Mouse (Mus musculus) ES-E14 (cell line): ENCODE data around the gene Tfdp1. TPM values are rescaled to one million over a fixed set of nuclear protein-coding genes. Genes with fewer than 3 reads are reported as not detected.

Experiments
- DNase-seq: peaks from one replicate; pipeline ENCODE4 v3.0.0-alpha.2; 2013; ENCODE audit warnings: low read depth, low spot score
- H3K27ac ChIP-seq: 2 replicates; pipeline ENCODE4 v1.5.1; 2012; ENCODE audit warnings: low read depth, mild to moderate bottlenecking, low read length, moderate library complexity, mixed read lengths; ENCODE audit not compliant: poor library complexity, insufficient read depth, severe bottlenecking
- H3K36me3 ChIP-seq: 2 replicates; pipeline ENCODE4 v1.6.1; 2012; ENCODE audit warnings: mild to moderate bottlenecking, low read length, moderate library complexity, mixed read lengths; ENCODE audit not compliant: control insufficient read depth, poor library complexity, insufficient read depth, severe bottlenecking
- H3K4me1 ChIP-seq, 2 experiments: fragments of 150-350 bp in 1 of 2; sonication (generic) in 1 of 2; 2 replicates each; pipeline ENCODE4 v1.6.1; 2012; ENCODE audit warnings: low read length in 2 of 2, mild to moderate bottlenecking in 1 of 2, mixed read lengths in 1 of 2; ENCODE audit not compliant: control insufficient read depth in 2 of 2, insufficient read depth in 2 of 2, poor library complexity in 1 of 2
- H3K4me3 ChIP-seq, 2 experiments: fragments of 150-350 bp in 1 of 2; sonication (generic) in 1 of 2; 2 replicates each; pipeline ENCODE4 v1.5.1; 2012; ENCODE audit warnings: low read length in 2 of 2, low read depth in 1 of 2, mild to moderate bottlenecking in 1 of 2, mixed read lengths in 1 of 2; ENCODE audit not compliant: insufficient read depth in 1 of 2, poor library complexity in 1 of 2, severe bottlenecking in 1 of 2
- H3K9ac ChIP-seq: 2 replicates; pipeline ENCODE4 v1.6.1; 2012; ENCODE audit warnings: low read depth, mild to moderate bottlenecking, low read length, mixed read lengths; ENCODE audit not compliant: poor library complexity, insufficient read depth, severe bottlenecking
- H3K9me3 ChIP-seq: fragments of 150-350 bp; sonication (generic); 2 replicates; pipeline ENCODE4 v1.6.1; 2012; ENCODE audit warnings: low read depth, mild to moderate bottlenecking, low read length; ENCODE audit not compliant: control insufficient read depth, insufficient read depth
- CHD2 ChIP-seq: IDR thresholded peaks from 2 replicates; pipeline ENCODE4 v1.6.1; 2014; ENCODE audit warnings: mild to moderate bottlenecking, low read depth, low read length, inconsistent platforms
- HCFC1 ChIP-seq: IDR thresholded peaks from 2 replicates; pipeline ENCODE4 v1.6.1; 2012; ENCODE audit warnings: low read length, inconsistent platforms, borderline replicate concordance; ENCODE audit not compliant: insufficient read depth
- MAFK ChIP-seq: IDR thresholded peaks from 2 replicates; pipeline ENCODE4 v1.6.1; 2014; ENCODE audit warnings: mild to moderate bottlenecking, low read depth, low read length, inconsistent platforms; ENCODE audit not compliant: insufficient read depth
- ZC3H11A ChIP-seq: IDR thresholded peaks from 2 replicates; pipeline ENCODE4 v1.6.1; 2012; ENCODE audit warnings: low read depth, mild to moderate bottlenecking, inconsistent platforms, low read length, borderline replicate concordance
- ZNF384 ChIP-seq: IDR thresholded peaks from 2 replicates; pipeline ENCODE4 v1.6.1; 2012; ENCODE audit warnings: low read depth, low read length, inconsistent platforms
- in situ Hi-C, 2 experiments: fragments of 600-800 bp; cut with MboI; formaldehyde crosslinking; loops; one replicate each; pipeline ENCODE4 v1.15.1; 2025; ENCODE audit warnings: low sequenced_read_pairs in 2 of 2, inconsistent platforms in 1 of 2; ENCODE audit not compliant: unreplicated experiment in 2 of 2
- total RNA-seq: library from RNA; depleted of rRNA; stranded (reverse); fragments of 300-350 nt; gene quantifications from 2 replicates; pipeline ENCODE4 v1.2.3, GENCODE M21; 2012

Gene Tfdp1
- total RNA-seq, 1 experiment = 110 TPM

DNA sequence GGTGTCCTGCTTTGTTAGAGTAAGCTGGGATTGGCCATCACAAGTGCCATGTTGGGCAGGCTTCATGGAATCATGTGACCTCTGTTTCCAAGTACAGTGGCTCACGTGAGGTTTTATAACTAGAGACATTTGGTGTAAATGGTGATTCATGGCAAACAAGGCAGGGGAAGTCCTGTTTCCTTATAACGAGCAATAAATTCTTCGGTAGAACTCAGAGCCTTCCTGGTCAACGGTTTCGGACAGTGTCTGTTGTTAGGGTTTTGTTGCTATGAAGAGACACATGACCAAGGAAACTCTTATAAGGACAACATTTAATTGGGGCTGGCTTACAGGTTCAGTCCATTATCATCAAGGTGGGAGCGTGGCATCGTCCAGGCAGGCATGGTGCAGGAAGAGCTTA, 37.5 kb upstream of the Tfdp1 start:
- H3K36me3 ChIP-seq = peaks cover 4% of the 10 kb centered on the region; the same call in 1 of the 2 replicates
- no peak for DNase-seq
- in situ Hi-C loops = no loop called here
- H3K4me1 ChIP-seq = no peaks in the 10 kb centered on the region
- no peak overlapping the region for H3K4me3 ChIP-seq
- no peak overlapping the region for H3K9ac ChIP-seq
- no peaks in the 10 kb centered on the region for H3K9me3 ChIP-seq
- H3K27ac ChIP-seq = no peak overlapping the region
- TF ChIP-seq HCFC1 (no peak), ZC3H11A (no peak), MAFK (no peak), CHD2 (no peak), ZNF384 (no peak)

DNA sequence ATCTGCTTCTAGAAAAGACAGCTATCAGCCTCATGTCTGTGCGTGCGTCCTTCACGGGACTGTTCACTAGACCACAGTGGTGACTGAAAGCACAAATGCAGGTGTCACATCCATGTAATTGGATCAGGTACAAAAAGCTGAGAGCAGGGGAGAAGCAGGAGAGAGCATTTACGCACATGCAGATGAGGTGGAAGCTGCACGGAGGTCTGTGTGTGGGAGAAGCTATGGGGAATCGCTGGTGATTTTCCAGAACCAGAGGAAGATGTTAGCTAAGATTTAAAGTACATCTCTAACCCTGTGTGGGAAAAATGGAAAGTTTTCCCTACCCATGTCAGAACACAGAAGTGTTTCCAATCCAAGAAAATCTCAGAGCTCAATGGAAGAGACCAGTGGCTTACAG, 33.1 kb upstream of the Tfdp1 start:
- no peaks in the 10 kb centered on the region; the same call in 1 of the 2 replicates for H3K36me3 ChIP-seq
- in situ Hi-C loops = no loop called here
- no peak for TF ChIP-seq CHD2
- TF ChIP-seq HCFC1 = no peak
- TF ChIP-seq MAFK = no peak
- no peak for TF ChIP-seq ZNF384
- TF ChIP-seq ZC3H11A = no peak

DNA sequence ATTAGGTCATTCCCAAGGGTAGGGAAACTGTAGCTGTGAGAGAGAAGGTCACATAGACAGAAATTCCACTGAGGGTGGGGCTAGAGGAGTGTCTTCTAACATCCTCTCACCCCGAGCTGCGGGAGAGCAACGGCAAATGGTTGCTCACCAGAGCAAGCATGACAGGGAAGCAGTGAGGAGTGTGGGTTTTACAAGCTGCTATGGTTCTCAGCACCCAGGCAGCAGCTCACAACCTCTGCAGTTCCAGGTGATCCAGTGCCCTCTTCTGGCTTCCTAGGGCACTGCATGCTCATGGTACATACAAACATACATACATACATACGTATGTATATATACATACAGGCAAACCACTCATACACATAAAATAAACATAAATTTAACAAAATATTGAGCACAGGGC, 32.7 kb upstream of the Tfdp1 start:
- no peak overlapping the region for H3K4me3 ChIP-seq
- no peak for TF ChIP-seq ZC3H11A
- no peak for TF ChIP-seq ZNF384
- TF ChIP-seq CHD2 = no peak
- no peak for TF ChIP-seq HCFC1
- no peak for TF ChIP-seq MAFK
- H3K27ac ChIP-seq = no peak overlapping the region
- H3K9me3 ChIP-seq = no peaks in the 10 kb centered on the region
- H3K36me3 ChIP-seq = no peaks in the 10 kb centered on the region; the same call in 1 of the 2 replicates
- no peak overlapping the region for H3K9ac ChIP-seq
- no peak for DNase-seq
- H3K4me1 ChIP-seq = no peaks in the 10 kb centered on the region
- in situ Hi-C loops = no loop called here

More for the DNA sequence above, 33.1 kb upstream of the Tfdp1 start:
- H3K9ac ChIP-seq = no peak overlapping the region
- no peaks in the 10 kb centered on the region for H3K4me1 ChIP-seq
- H3K27ac ChIP-seq = no peak overlapping the region; the same call in 1 of the 2 replicates
- no peak for DNase-seq
- H3K9me3 ChIP-seq = no peaks in the 10 kb centered on the region
- no peak overlapping the region for H3K4me3 ChIP-seq

DNA sequence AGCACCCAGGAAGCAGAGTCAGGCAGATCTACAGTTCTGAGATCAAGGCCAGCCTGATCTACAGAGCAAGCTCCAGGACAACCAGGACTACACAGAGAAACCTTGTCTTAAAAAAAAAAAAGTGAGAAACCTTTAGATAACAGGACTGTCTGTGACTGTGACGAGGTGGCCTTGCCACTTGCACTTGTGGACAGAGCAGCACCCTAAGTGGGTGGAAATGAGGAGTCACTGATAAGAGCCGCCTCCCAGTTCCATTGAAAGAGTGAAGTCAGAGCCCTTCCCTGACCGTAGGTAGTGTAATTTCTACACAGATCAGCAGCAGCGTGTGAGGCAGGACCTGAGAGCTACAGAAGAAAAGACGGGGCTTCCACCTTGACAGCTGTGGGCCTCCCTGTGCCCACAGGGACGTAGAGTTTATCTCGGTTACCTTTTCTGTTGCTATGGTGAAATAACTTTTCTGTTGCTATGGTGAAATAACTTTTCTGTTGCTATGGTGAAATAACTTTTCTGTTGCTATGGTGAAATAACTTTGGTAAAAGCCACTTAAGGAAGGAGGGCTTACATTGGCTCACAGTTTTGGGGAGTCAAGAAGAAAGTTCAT, 32.1 kb upstream of the Tfdp1 start:
- DNase-seq = no peak
- Histone ChIP-seq H3K9me3 (no peaks in the 10 kb centered on the region), H3K9ac (no peak overlapping the region), H3K36me3 (no peaks in the 10 kb centered on the region; the same call in 1 of the 2 replicates), H3K4me1 (no peaks in the 10 kb centered on the region), H3K4me3 (no peak overlapping the region), H3K27ac (no peak overlapping the region)
- in situ Hi-C loops = no loop called here
- no peak for TF ChIP-seq HCFC1

DNA sequence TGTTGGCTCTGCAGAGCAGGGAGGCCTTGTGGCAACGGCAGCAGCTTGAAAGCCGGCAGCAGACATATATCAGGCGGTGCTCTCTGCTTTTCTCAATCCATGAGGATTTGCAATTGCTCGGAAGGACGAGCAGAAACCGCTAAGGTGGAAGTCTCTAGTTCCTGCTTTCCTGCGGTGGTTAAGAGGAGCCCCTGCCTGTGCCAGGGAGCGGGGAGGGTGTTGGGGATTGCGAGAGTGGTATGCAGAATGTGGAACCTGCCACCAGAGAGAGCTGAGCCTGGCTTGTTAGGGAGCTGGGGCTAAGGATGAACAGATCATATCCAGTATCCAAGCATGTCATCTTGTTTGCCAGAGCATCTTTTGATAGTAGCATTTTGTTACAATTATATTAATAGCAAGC, 31.6 kb upstream of the Tfdp1 start:
- no peak overlapping the region for H3K4me3 ChIP-seq
- no peak overlapping the region for H3K9ac ChIP-seq
- TF ChIP-seq ZNF384 (no peak), ZC3H11A (no peak), CHD2 (no peak), HCFC1 (no peak), MAFK (no peak)
- no peaks in the 10 kb centered on the region for H3K4me1 ChIP-seq
- H3K27ac ChIP-seq = no peak overlapping the region
- no peak for DNase-seq
- H3K36me3 ChIP-seq = no peaks in the 10 kb centered on the region; the same call in 1 of the 2 replicates
- in situ Hi-C loops = no loop called here
- no peaks in the 10 kb centered on the region for H3K9me3 ChIP-seq
